Mouse (Mus musculus) hindbrain, embryonic 14.5 days (tissue): ENCODE measurements at regions not wholly inside any gene's neighbourhood (a gene's known extent, or its start where the extent isn't known, plus 50 kb on each side); places are given as distances from the start of the nearest gene placed in this dataset.

Experiments used
- ATAC-seq: fragments of 200-750 bp; cut with Nextera tagmentation; 2 replicates; pipeline ENCODE4 v1.8.0; 2017; ENCODE audit warnings: moderate number of reproducible peaks, mild to moderate bottlenecking, moderate TSS enrichment, moderate library complexity; ENCODE audit not compliant: low FRiP score
- DNase-seq: peaks from one replicate; pipeline ENCODE4 v3.0.0-alpha.2; 2015; ENCODE audit warnings: low spot score
- H3K27ac ChIP-seq: fragments of 300-500 bp; sonication (generic); 2 replicates; pipeline ENCODE4 v1.5.1; 2014; ENCODE audit warnings: mild to moderate bottlenecking, moderate library complexity
- H3K27me3 ChIP-seq: fragments of 300-500 bp; sonication (generic); 2 replicates; pipeline ENCODE4 v1.6.1; 2014; ENCODE audit warnings: mild to moderate bottlenecking, low read length, mixed read lengths; ENCODE audit not compliant: control insufficient read depth, insufficient read depth
- H3K36me3 ChIP-seq: fragments of 300-500 bp; sonication (generic); replicated peaks from 2 replicates; pipeline ENCODE4 v1.6.1; 2014; ENCODE audit not compliant: control insufficient read depth, insufficient read depth
- H3K4me1 ChIP-seq: fragments of 300-500 bp; sonication (generic); replicated peaks from 2 replicates; pipeline ENCODE4 v1.6.1; 2014; ENCODE audit warnings: antibody characterized with exemption, low read length, mixed read lengths; ENCODE audit not compliant: control insufficient read depth, insufficient read depth
- H3K4me2 ChIP-seq: fragments of 300-500 bp; sonication (generic); replicated peaks from 2 replicates; pipeline ENCODE4 v1.6.1; 2014; ENCODE audit warnings: mild to moderate bottlenecking, moderate library complexity
- H3K4me3 ChIP-seq: fragments of 300-500 bp; sonication (generic); replicated peaks from 2 replicates; pipeline ENCODE4 v1.5.1; 2014; ENCODE audit warnings: mild to moderate bottlenecking, low read length
- H3K9ac ChIP-seq: fragments of 300-500 bp; sonication (generic); 2 replicates; pipeline ENCODE4 v1.6.1; 2014
- H3K9me3 ChIP-seq: fragments of 300-500 bp; sonication (generic); 2 replicates; pipeline ENCODE4 v1.6.1; 2016; ENCODE audit warnings: low read length; ENCODE audit not compliant: control insufficient read depth
- WGBS: fragments of 180-500 bp; shearing (Covaris S2); extraction: QIAGEN DNeasy Blood & Tissue Kit; methylation state at CpG from one replicate; pipeline ENCODE4 v1.1.7; 2014; 5-methylcytosine and 5-hydroxymethylcytosine counted together

DNA sequence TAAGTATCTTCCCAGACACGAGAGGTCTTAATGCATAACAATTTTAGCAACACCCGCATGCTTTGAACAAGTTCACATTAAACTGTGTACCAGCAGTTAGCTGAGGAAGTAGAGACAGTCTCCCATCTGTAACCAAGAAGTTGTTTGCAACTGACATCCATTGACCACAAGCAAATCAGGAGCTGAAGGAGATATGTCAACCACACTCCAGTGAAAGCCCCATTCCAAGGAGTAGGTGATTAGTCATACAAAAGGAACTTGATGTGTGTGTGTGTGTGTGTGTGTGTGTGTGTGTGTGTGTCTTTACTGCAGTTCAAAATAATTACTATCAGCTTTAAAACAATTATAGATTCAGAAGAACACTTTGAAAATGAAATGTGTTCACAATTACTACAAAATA is 97.9 kb upstream of the Robo2 start:
- WGBS = 92% methylated on average over 2 of the region's 2 CpGs
- no peaks in the 10 kb centered on the region for H3K4me1 ChIP-seq
- H3K4me3 ChIP-seq = no peak overlapping the region
- no peaks in the 10 kb centered on the region for H3K9me3 ChIP-seq
- DNase-seq = no peak
- no peaks in the 10 kb centered on the region for H3K27me3 ChIP-seq
- no peaks in the 10 kb centered on the region for H3K36me3 ChIP-seq
- no peak for ATAC-seq
- H3K9ac ChIP-seq = no peak overlapping the region
- H3K4me2 ChIP-seq = no peak overlapping the region
- H3K27ac ChIP-seq = no peak overlapping the region

DNA sequence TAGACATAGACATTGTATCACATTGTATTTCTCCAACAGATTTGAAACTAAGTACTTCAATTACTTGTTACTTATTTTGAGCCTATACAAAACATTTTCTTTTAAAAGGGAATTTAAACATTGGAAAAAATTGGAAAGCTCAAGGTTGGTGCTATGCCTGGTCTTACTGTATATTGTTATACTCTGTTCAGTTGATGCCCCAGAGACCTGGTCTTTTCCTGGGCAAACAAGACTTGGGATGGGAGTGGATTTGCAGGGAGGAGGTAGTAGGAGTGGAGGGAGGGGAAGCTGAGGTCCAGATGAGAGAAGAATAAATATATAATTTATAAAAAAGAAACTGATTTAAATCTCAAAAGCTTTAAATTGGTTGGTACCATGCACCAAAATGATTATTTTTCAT is 95.1 kb upstream of the Robo2 start:
- no peaks in the 10 kb centered on the region for H3K4me1 ChIP-seq
- ATAC-seq = no peak

DNA sequence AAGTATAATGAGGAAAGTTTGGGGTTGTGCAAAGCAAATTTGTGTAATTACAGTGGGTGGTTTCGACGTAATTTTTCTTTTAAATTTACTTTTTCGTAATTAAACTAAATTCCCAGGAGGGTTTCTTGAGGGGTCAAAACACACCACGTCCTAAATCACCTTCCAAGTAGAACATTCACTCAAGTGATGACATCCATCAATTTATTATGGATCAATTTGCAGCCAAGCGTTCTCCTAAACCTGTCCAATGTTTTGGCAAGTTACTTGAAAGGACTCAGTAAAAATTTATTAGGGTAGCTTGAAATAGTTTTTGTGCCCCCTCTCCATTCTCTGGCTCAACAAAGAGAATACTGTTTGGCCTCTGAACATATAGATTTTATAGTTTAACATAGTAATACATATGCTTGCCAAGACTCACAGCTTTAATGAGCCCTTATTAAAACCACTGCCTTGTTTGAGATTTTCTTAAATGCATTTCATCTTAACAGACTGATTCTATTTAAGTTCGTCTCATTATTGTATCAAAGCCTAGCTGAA is 94.6 kb upstream of the Robo2 start:
- Histone ChIP-seq H3K4me1 (no peaks in the 10 kb centered on the region), H3K36me3 (no peaks in the 10 kb centered on the region), H3K9me3 (no peaks in the 10 kb centered on the region), H3K4me2 (no peak overlapping the region), H3K27ac (no peak overlapping the region), H3K9ac (no peak overlapping the region), H3K4me3 (no peak overlapping the region), H3K27me3 (no peaks in the 10 kb centered on the region)
- 80% methylated on average over 6 of the region's 6 CpGs for WGBS
- no peak for DNase-seq
- no peak for ATAC-seq

More for the DNA sequence above, 95.1 kb upstream of the Robo2 start:
- Histone ChIP-seq H3K9ac (no peak overlapping the region), H3K27ac (no peak overlapping the region), H3K4me3 (no peak overlapping the region), H3K27me3 (no peaks in the 10 kb centered on the region), H3K9me3 (no peaks in the 10 kb centered on the region), H3K4me2 (no peak overlapping the region), H3K36me3 (no peaks in the 10 kb centered on the region)
- DNase-seq = no peak

DNA sequence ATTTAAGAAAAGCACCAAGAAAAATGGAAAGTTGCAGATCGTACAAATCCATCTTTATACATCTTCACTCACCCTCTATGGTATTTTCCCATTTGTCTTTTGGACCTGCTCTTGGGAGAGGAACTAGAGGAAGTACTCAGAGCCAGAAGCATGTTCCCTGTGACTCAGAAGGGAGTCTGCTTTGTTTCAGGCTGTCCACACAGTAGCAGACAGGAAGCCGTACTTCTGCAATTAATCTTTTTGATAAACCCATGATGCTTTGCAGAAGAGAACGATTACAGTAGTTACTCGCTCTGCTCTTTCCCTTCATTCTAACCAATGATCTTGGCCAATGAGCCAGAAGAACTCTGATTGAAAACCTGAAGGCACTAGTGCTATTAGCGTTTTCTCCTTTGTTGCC is 92.8 kb upstream of the Robo2 start:
- no peaks in the 10 kb centered on the region for H3K4me1 ChIP-seq
- H3K4me2 ChIP-seq = no peak overlapping the region
- H3K36me3 ChIP-seq = no peaks in the 10 kb centered on the region
- ATAC-seq = no peak
- H3K9me3 ChIP-seq = no peaks in the 10 kb centered on the region
- H3K27ac ChIP-seq = no peak overlapping the region
- no peak overlapping the region for H3K9ac ChIP-seq
- H3K4me3 ChIP-seq = no peak overlapping the region
- no peak for DNase-seq
- 84% methylated on average over 5 of the region's 5 CpGs for WGBS
- no peaks in the 10 kb centered on the region for H3K27me3 ChIP-seq

DNA sequence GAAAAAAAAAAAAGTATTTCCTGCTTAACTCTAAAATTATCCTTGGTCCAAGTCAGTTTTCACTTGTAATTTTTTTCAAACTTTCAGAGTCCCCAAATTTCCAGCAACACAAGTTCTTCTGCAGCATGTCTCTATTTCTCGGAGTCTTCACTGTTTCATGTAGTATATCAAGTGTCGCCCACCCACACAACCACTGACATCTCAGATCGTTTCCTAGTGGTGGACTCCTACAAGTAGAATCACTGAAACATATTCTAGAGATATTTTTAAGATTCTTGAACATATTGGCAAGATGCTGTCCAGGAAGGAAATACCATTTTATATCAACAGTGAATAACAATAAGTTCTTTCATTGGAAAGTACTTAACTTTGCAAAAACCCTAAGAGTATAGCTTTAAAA is 89.1 kb upstream of the Robo2 start:
- H3K27ac ChIP-seq = no peak overlapping the region
- no peak overlapping the region for H3K4me2 ChIP-seq
- ATAC-seq (no peak), DNase-seq (no peak)
- 91% methylated on average over 3 of the region's 3 CpGs for WGBS
- no peaks in the 10 kb centered on the region for H3K9me3 ChIP-seq
- no peak overlapping the region for H3K9ac ChIP-seq
- no peaks in the 10 kb centered on the region for H3K4me1 ChIP-seq
- H3K4me3 ChIP-seq = no peak overlapping the region
- no peaks in the 10 kb centered on the region for H3K27me3 ChIP-seq
- H3K36me3 ChIP-seq = no peaks in the 10 kb centered on the region

DNA sequence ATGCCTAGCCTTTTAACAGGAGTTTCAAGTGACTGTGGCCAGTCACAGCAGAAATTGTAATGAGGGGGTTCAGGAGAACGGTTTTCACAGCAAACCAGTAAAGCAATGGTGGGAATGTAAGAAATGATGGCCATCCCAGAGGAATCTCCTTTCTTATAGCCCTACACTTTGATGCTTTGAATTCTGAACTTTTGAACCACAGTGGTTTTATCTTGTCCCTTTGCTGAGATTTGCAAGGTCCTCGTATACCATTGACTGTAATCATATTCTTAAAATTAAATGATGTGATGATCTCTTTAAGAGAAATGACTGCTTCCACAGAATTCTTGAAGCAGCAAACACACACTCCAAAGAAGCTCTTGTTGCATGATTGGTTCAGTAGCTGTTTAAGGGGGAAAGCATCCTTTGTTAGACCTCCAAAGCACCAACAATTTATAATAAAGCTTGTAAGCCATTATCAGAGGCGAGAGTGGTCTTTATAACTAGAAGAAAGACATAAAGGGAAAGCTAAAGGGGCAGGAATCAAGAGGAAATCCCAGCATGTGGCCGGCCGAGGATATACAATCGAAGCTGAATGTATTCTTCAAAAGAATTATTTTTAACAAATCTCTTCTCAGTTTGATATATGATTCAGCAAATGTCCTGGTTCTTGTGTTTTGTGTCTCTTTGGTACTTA is 56.3 kb upstream of the Robo2 start:
- 35% methylated on average over 6 of the region's 6 CpGs for WGBS
- Histone ChIP-seq H3K4me3 (no peak overlapping the region), H3K4me2 (no peak overlapping the region), H3K4me1 (0 out of 2 replicates have a peak, but pooled peaks cover 5% of the 10 kb centered on the region), H3K27me3 (no peaks in the 10 kb centered on the region), H3K9me3 (no peaks in the 10 kb centered on the region), H3K36me3 (no peaks in the 10 kb centered on the region), H3K27ac (no peak overlapping the region), H3K9ac (no peak overlapping the region)
- no peak for ATAC-seq
- DNase-seq = no peak

DNA sequence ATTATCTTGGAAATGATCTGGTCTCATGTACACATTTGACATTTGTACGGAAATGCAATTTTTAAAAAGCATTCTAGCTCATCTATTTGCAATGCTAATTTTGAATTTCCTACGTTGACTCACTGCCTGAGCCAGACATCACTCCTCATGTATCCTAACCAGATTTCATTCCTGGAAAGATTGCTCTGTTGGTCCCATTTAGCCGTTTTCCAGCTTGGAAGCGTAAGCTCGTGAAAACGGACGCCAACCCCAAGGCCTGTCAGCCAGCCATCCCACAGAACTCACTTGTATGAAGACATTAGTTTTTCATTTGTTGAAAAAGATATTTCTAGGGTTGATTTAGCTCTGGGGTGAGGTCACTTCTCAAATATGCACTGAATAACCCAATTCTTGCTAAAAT is 55.5 kb upstream of the Robo2 start:
- Histone ChIP-seq H3K9ac (no peak overlapping the region), H3K27ac (no peak overlapping the region), H3K4me3 (no peak overlapping the region), H3K9me3 (no peaks in the 10 kb centered on the region), H3K27me3 (no peaks in the 10 kb centered on the region), H3K36me3 (no peaks in the 10 kb centered on the region), H3K4me1 (0 out of 2 replicates have a peak, but pooled peaks cover 5% of the 10 kb centered on the region), H3K4me2 (no peak overlapping the region)
- ATAC-seq (no peak), DNase-seq (no peak)
- 75% methylated on average over 7 of the region's 7 CpGs for WGBS

DNA sequence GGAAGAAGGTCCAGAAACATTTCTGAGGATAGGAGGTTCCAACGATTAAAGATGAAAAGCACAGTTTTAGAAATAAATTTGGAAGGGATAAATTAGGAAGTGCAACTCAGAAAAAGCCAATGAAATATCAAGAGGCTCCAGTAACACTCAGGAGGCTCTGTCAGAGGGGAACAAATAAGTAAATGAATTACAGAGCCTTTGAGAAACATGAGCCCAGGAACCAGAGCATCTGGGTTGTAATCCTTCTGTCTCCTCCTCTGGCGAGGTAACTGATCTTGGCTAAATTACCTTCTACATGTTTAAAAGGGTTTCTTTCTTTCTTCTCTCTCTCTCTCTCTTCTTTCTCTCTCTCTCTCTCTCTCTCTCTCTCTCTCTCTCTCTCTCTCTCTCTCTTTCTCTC is 53.2 kb upstream of the Robo2 start:
- Histone ChIP-seq H3K4me2 (no peak overlapping the region), H3K4me3 (no peak overlapping the region), H3K27me3 (no peaks in the 10 kb centered on the region), H3K36me3 (no peaks in the 10 kb centered on the region), H3K4me1 (0 out of 2 replicates have a peak, but pooled peaks cover 5% of the 10 kb centered on the region), H3K27ac (no peak overlapping the region), H3K9me3 (no peaks in the 10 kb centered on the region), H3K9ac (no peak overlapping the region)
- no peak for ATAC-seq
- WGBS = 56% methylated on average over 2 of the region's 2 CpGs
- DNase-seq = no peak

DNA sequence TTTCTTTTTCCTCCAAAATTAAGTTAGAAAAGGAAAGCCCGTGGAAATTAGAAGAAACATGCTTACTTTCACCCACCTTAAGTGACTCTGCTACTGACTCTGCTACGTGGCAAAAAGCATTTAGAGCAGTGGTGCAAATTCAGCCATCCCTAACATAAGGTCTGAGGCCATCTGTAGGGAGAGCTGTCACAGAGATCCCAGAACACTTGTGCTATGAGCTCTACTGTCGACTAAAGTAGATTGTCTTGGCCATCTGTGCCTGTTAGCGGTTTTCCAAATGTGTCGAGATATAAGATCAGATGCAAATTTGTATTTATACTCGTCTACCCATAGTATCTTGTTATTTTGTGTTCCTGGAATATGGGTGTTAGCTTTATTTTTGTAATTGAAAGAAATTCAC is 52.7 kb upstream of the Robo2 start:
- 50% methylated on average over 6 of the region's 6 CpGs for WGBS
- Histone ChIP-seq H3K27me3 (no peaks in the 10 kb centered on the region), H3K4me2 (no peak overlapping the region), H3K9ac (no peak overlapping the region), H3K4me1 (0 out of 2 replicates have a peak, but pooled peaks cover 5% of the 10 kb centered on the region), H3K36me3 (no peaks in the 10 kb centered on the region), H3K27ac (no peak overlapping the region), H3K4me3 (no peak overlapping the region), H3K9me3 (no peaks in the 10 kb centered on the region)
- DNase-seq (no peak), ATAC-seq (no peak)

DNA sequence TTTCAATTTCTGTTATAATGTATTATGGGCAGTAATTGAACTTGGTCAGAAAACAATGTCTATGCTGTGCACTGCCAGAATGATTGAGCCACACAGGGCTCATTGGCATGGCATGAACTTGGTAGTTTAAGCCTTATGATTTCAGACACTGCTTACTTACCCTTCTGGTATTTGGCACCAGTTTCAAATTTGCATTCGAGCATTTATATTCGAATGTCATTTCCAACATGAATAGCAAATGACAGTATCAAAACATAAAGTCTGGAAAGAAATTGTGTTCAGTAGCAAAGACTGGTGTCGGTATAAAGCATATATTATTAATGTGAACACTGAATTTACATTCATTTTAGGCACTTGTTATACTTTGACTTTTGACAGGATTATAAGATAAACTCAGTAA is 50.8 kb upstream of the Robo2 start:
- WGBS = 83% methylated on average over 3 of the region's 3 CpGs
- H3K4me1 ChIP-seq = no peaks in the 10 kb centered on the region
- DNase-seq (no peak), ATAC-seq (no peak)
- H3K9ac ChIP-seq = no peak overlapping the region
- H3K27ac ChIP-seq = no peak overlapping the region
- no peaks in the 10 kb centered on the region for H3K27me3 ChIP-seq
- no peak overlapping the region for H3K4me3 ChIP-seq
- H3K4me2 ChIP-seq = no peak overlapping the region
- no peaks in the 10 kb centered on the region for H3K36me3 ChIP-seq
- no peaks in the 10 kb centered on the region for H3K9me3 ChIP-seq
